Comparison of ENCODE assay signal across 8 mouse cellular contexts in the genomic region with DNA sequence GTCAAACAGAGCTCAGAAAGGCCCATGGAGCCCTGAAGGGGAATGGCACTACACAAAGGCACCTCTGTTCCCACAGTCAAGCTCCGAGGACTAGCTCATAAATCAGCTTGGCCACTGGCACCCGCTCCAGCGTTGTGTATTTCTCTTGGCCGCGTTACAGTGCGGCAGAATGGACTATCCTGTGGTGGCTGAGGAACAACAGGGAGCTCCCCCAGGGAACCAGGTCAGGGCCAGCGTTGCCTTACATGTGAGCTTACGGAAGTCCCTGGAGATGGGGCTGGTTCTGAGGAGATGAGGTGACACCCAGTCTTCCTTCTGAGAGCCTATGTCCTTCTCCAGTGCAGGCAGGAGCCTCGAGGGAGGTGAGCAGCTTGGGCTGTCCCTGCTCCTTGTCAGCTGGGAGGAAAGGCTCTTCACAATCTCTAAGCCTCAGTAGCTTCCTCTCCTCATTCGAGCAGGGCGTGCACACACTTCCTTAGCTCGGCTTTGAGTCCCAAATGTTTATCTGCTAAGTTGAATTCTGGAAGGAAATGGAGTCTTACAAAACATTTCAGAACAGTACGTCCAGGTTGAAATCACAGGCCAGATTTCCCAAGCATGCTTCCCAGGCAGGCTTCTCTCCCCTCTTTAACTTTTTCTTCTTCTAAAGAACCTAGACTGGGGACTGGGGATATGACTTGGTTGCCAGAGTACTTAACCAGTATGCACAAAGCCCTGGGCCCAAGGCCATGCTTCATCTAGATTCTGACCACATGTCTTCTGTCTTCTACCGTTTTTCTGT. TPM values are rescaled to one million over a fixed set of nuclear protein-coding genes. Genes with fewer than 3 reads are reported as not detected.
A peak's percentile ranks its signal among the peaks of the same experiment; 100 is the strongest.
DNase-seq lines count a peak whose midpoint lies in the region; ATAC-seq and TF ChIP-seq lines count a peak whose summit lies in the region.

No protein-coding gene starts in this region.

- TF ChIP-seq POLR2A in limb, embryonic 14.5 days (IDR thresholded peaks at IDR 0.05; ENCODE audit: borderline replicate concordance, extremely low read depth, insufficient read depth, insufficient read length) = no peak

- H3K27me3 ChIP-seq in forebrain, embryonic 16.5 days (replicated peaks; ENCODE audit: control insufficient read depth, insufficient read depth, low read length) = no peaks in the 10 kb centered on the region
- no peaks in the 10 kb centered on the region for H3K27me3 ChIP-seq in forebrain, embryonic 12.5 days
- no peaks in the 10 kb centered on the region for H3K27me3 ChIP-seq in limb, embryonic 14.5 days (ENCODE audit: control insufficient read depth, insufficient read depth, low read length)

- H3K4me1 ChIP-seq in forebrain, embryonic 16.5 days (replicated peaks; ENCODE audit: control insufficient read depth, insufficient read depth, low read length) = no peaks in the 10 kb centered on the region; the same call in 1 of the 2 replicates
- no peaks in the 10 kb centered on the region for H3K4me1 ChIP-seq in forebrain, embryonic 12.5 days
- 0 out of 2 replicates have a peak, but pooled peaks cover 3% of the 10 kb centered on the region for H3K4me1 ChIP-seq in limb, embryonic 14.5 days (ENCODE audit: control insufficient read depth, insufficient read depth, low read length)

- H3K9ac ChIP-seq in forebrain, embryonic 16.5 days (replicated peaks; ENCODE audit: low read depth, low read length) = no peak overlapping the region
- H3K9ac ChIP-seq in forebrain, embryonic 12.5 days = no peak overlapping the region
- no peak overlapping the region for H3K9ac ChIP-seq in limb, embryonic 14.5 days (ENCODE audit: low read depth, low read length, severe bottlenecking)

- H3K36me3 ChIP-seq in forebrain, embryonic 16.5 days (ENCODE audit: control insufficient read depth, insufficient read depth) = no peaks in the 10 kb centered on the region
- no peaks in the 10 kb centered on the region for H3K36me3 ChIP-seq in forebrain, embryonic 12.5 days (replicated peaks)
- no peaks in the 10 kb centered on the region for H3K36me3 ChIP-seq in limb, embryonic 14.5 days (ENCODE audit: control insufficient read depth, insufficient read depth, low read length)

- ATAC-seq in forebrain, embryonic 16.5 days = 0 out of 2 replicates have a peak, but pooled peaks have one; percentile 31
- no peak for ATAC-seq in forebrain, embryonic 12.5 days (ENCODE audit: low FRiP score)
- ATAC-seq in granulocyte monocyte progenitor cell, adult 5-6 weeks (replicated peaks; ENCODE audit: poor library complexity, severe bottlenecking) = 0 out of 2 replicates have a peak, but pooled peaks have one; percentile 13
- no peak for ATAC-seq in limb, embryonic 14.5 days (ENCODE audit: low FRiP score, low read depth)
- no peak for ATAC-seq in CD4-positive, CD25-positive, alpha-beta regulatory T cell, adult 4 months

- WGBS in forebrain, embryonic 16.5 days = 62% methylated on average over 14 of the region's 14 CpGs
- WGBS in forebrain, embryonic 12.5 days = 82% methylated on average over 14 of the region's 14 CpGs
- WGBS in limb, embryonic 14.5 days = 48% methylated on average over 14 of the region's 14 CpGs

- no peak overlapping the region for H3K27ac ChIP-seq in forebrain, embryonic 16.5 days (ENCODE audit: low read length)
- H3K27ac ChIP-seq in forebrain, embryonic 12.5 days = no peak overlapping the region
- peak overlapping the region; percentile 52; the same call in 1 of the 2 replicates for H3K27ac ChIP-seq in limb, embryonic 14.5 days (replicated peaks; ENCODE audit: low read depth, low read length)

- no peaks in the 10 kb centered on the region for H3K9me3 ChIP-seq in forebrain, embryonic 16.5 days (ENCODE audit: control insufficient read depth, low read length)
- no peaks in the 10 kb centered on the region for H3K9me3 ChIP-seq in forebrain, embryonic 12.5 days
- no peaks in the 10 kb centered on the region for H3K9me3 ChIP-seq in limb, embryonic 14.5 days (ENCODE audit: control insufficient read depth, low read length)

- no peak overlapping the region for H3K4me2 ChIP-seq in forebrain, embryonic 16.5 days (ENCODE audit: low read length)
- no peak overlapping the region for H3K4me2 ChIP-seq in forebrain, embryonic 12.5 days
- H3K4me2 ChIP-seq in limb, embryonic 14.5 days (replicated peaks; ENCODE audit: low read depth, low read length, severe bottlenecking) = no peak overlapping the region; the same call in 1 of the 2 replicates

- H3K4me3 ChIP-seq in forebrain, embryonic 16.5 days (replicated peaks; ENCODE audit: low read length) = no peak overlapping the region
- H3K4me3 ChIP-seq in forebrain, embryonic 12.5 days (replicated peaks) = no peak overlapping the region
- H3K4me3 ChIP-seq in limb, embryonic 14.5 days (replicated peaks; ENCODE audit: low read length) = no peak overlapping the region

- peak; percentile 64 for DNase-seq in cerebellum, adult 9-11 months
- peak; percentile 65 to 75 for DNase-seq in kidney, adult 8-10 months
- peak; percentile 45 for DNase-seq in limb, embryonic 14.5 days (ENCODE audit: low spot score)
- peak; percentile 53 for DNase-seq in ovary, adult 18-20 months (ENCODE audit: low spot score)

RNA-seq across cellular contexts. Expression of a gene that starts 59.3 kb away (rescaled TPM):
- polyA plus RNA-seq in forebrain, embryonic 16.5 days (2015; fragmentation: Nextera tagmentation; extraction: Ambion mirVana) = 1.6 and 2.2 TPM in 2 replicates
- polyA plus RNA-seq in forebrain, embryonic 12.5 days (2016; fragmentation: Nextera tagmentation; extraction: Ambion mirVana) = 0.78 and 0.96 TPM in 2 replicates
- total RNA-seq in granulocyte monocyte progenitor cell, adult 5-6 weeks (2014; fragmentation: Nextera tagmentation) = not detected in 2 replicates
- 0.46 TPM in 1 of 2 replicates, not detected in the other for total RNA-seq in granulocyte monocyte progenitor cell, adult 5-6 weeks (2017)
- 0.73 and 0.82 TPM in 2 replicates for polyA plus RNA-seq in limb, embryonic 14.5 days (2012; rRNA removed)
- polyA plus RNA-seq in limb, embryonic 14.5 days (2014; fragmentation: Nextera tagmentation; extraction: Ambion mirVana) = 0.37 and 0.50 TPM in 2 replicates
- polyA plus RNA-seq in CD4-positive, CD25-positive, alpha-beta regulatory T cell, adult 4 months (2017; shearing (Covaris generic)) = not detected

Comparison
In these comparisons a context has a peak if more than half of its experiments do, and no peak if none do; other contexts are left out.
1. ATAC-seq: peak in forebrain, embryonic 16.5 days (single experiment) and granulocyte monocyte progenitor cell, adult 5-6 weeks (single experiment); none in forebrain, embryonic 12.5 days (single experiment), limb, embryonic 14.5 days (single experiment) and CD4-positive, CD25-positive, alpha-beta regulatory T cell, adult 4 months (single experiment).
2. Peak in every context shown above with its lines, with median percentiles within 50 percentile points of each other: DNase-seq.